Mouse (Mus musculus) limb, embryonic 12.5 days (tissue): ENCODE data around the gene Sv2b. TPM values are rescaled to one million over a fixed set of nuclear protein-coding genes. Genes with fewer than 3 reads are reported as not detected.

Experiments used
- ATAC-seq: fragments of 200-750 bp; cut with Nextera tagmentation; 2 replicates; pipeline ENCODE4 v1.8.0; 2017; ENCODE audit warnings: low read depth, moderate TSS enrichment; ENCODE audit not compliant: insufficient number of reproducible peaks, insufficient read depth, low FRiP score, low TSS enrichment
- H3K27ac ChIP-seq: fragments of 300-500 bp; sonication (generic); 2 replicates; pipeline ENCODE4 v1.5.1; 2016; ENCODE audit warnings: mild to moderate bottlenecking, moderate library complexity
- H3K27me3 ChIP-seq: fragments of 300-500 bp; sonication (generic); 2 replicates; pipeline ENCODE4 v1.6.1; 2016; ENCODE audit warnings: mild to moderate bottlenecking, moderate library complexity
- H3K36me3 ChIP-seq: fragments of 300-500 bp; sonication (generic); 2 replicates; pipeline ENCODE4 v1.6.1; 2016; ENCODE audit warnings: mild to moderate bottlenecking, moderate library complexity
- H3K4me1 ChIP-seq: fragments of 300-500 bp; sonication (generic); replicated peaks from 2 replicates; pipeline ENCODE4 v1.6.1; 2016
- H3K4me2 ChIP-seq: fragments of 300-500 bp; sonication (generic); 2 replicates; pipeline ENCODE4 v1.6.1; 2016; ENCODE audit warnings: mild to moderate bottlenecking, moderate library complexity
- H3K4me3 ChIP-seq: fragments of 300-500 bp; sonication (generic); replicated peaks from 2 replicates; pipeline ENCODE4 v1.5.1; 2016; ENCODE audit warnings: mild to moderate bottlenecking
- H3K9ac ChIP-seq: fragments of 300-500 bp; sonication (generic); replicated peaks from 2 replicates; pipeline ENCODE4 v1.6.1; 2016; ENCODE audit warnings: mild to moderate bottlenecking, moderate library complexity
- H3K9me3 ChIP-seq: fragments of 300-500 bp; sonication (generic); 2 replicates; pipeline ENCODE4 v1.6.1; 2016; ENCODE audit warnings: mild to moderate bottlenecking, moderate library complexity
- WGBS: fragments of 180-500 bp; shearing (Covaris S2); methylation state at CpG from one replicate; pipeline ENCODE4 v1.1.7; 2016; 5-methylcytosine and 5-hydroxymethylcytosine counted together
- polyA plus RNA-seq: library from polyadenylated mRNA; unstranded; fragments of >200 nt; fragmentation: Nextera tagmentation; extraction: Ambion mirVana; gene quantifications from 2 replicates; pipeline ENCODE4 v1.2.1, GENCODE M21; 2016

Sv2b gene
- polyA plus RNA-seq, 1 experiment from 2014 or later: 1.8 TPM

DNA sequence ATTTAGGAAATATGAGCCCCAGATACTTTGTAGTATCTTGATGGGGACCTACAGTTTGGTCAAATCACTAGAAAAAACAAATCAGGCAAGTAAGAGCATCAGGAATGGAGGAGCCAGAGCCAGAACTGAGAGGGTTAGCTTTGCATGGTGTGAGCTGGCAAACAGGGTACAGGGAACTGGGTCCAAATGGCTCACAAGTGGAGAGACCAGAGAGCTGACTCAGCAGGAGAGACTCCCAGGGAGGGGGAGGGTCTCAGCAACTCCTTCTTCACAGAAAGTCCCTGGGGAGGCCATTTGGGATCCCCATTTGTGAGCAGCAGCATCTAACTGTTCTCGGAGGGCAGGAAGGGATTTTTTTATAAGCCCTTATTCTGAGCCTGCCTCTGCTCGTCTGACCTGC is 18.5 kb downstream of the Sv2b start:
- Histone ChIP-seq H3K27ac (no peak overlapping the region), H3K27me3 (no peaks in the 10 kb centered on the region), H3K4me3 (no peak overlapping the region), H3K4me1 (peaks cover 16% of the 10 kb centered on the region), H3K9me3 (no peaks in the 10 kb centered on the region), H3K4me2 (no peak overlapping the region), H3K36me3 (no peaks in the 10 kb centered on the region), H3K9ac (no peak overlapping the region)
- 17% methylated on average over 2 of the region's 2 CpGs for WGBS
- no peak for ATAC-seq

DNA sequence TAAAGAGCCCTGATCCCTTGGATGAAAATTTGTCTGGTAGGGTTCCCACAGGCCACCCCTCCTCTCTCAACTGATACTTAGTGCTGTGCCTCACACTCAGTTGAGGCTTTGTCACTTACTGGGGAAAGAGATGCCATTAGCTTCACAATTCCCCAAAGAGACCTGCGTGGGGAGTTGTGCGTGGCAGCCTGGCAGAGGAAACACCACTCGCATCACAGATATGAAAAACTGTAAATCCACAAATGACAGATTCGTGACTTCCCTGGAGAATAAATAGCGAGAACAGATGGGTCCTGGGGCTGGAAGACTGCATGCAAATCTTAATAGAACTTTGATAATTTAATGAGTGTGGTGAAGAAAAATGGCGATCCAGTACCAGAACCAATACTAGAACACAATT is 21.8 kb downstream of the Sv2b start:
- ATAC-seq: no peak
- H3K27ac ChIP-seq: no peak overlapping the region
- H3K4me3 ChIP-seq: no peak overlapping the region
- H3K27me3 ChIP-seq: no peaks in the 10 kb centered on the region
- H3K9me3 ChIP-seq: no peaks in the 10 kb centered on the region
- H3K9ac ChIP-seq: no peak overlapping the region
- 84% methylated on average over 6 of the region's 6 CpGs for WGBS
- H3K4me1 ChIP-seq: peaks cover 10% of the 10 kb centered on the region
- H3K4me2 ChIP-seq: no peak overlapping the region
- H3K36me3 ChIP-seq: no peaks in the 10 kb centered on the region

DNA sequence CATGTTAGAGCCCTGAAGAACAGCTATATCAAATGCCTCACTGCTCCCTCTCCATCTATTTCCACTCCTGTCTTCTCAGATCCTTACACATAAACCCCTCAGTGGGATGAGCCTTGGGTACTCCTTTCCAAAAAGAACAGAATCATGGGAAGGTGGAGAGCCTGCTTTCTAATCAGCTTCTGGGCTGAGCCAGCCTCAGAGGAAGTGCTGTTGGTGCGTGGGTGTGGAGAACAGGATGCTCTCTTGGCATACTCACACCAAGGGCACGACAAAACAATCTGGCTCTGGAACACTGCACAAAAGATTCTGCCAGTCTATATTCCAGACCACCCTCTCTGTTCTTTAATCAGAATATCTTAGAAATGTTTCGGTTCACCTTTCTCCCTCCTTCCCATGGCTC is 26.1 kb downstream of the Sv2b start:
- no peak overlapping the region for H3K4me2 ChIP-seq
- no peak overlapping the region for H3K4me3 ChIP-seq
- no peaks in the 10 kb centered on the region for H3K36me3 ChIP-seq
- WGBS: 82% methylated on average over 3 of the region's 3 CpGs
- H3K9ac ChIP-seq: no peak overlapping the region
- ATAC-seq: no peak
- H3K4me1 ChIP-seq: no peaks in the 10 kb centered on the region
- H3K27me3 ChIP-seq: 0 out of 2 replicates have a peak, but pooled peaks cover 9% of the 10 kb centered on the region
- H3K27ac ChIP-seq: no peak overlapping the region
- no peaks in the 10 kb centered on the region for H3K9me3 ChIP-seq

DNA sequence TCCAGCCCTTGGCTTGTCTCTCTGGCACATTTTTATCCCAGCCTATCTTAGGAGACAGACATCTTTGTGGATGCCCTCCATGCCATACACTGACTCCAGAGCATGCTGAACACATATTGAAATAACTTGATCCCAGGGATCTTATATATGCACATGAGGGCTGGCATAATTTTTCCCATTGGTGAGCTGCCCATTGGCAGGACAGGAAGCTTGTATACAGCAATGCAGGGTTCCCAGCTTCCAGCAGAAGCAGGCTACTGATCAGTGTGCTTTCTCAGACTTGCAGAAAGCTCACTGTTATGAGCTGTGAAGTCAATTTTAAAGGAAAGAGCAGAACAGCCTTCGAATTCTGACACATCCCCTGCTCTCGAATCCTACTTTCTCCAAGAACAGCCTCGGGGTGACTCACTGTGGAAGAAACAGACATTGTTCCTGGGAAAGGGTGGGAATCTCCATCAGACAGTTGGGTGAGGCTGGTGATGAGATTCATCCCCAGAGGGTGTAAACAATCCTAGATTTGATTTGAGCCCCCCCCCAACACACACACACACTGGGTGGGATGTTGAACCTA is 26.9 kb downstream of the Sv2b start:
- Histone ChIP-seq H3K4me3 (no peak overlapping the region), H3K9me3 (no peaks in the 10 kb centered on the region), H3K27ac (no peak overlapping the region), H3K9ac (no peak overlapping the region), H3K4me2 (no peak overlapping the region), H3K27me3 (0 out of 2 replicates have a peak, but pooled peaks cover 9% of the 10 kb centered on the region), H3K36me3 (no peaks in the 10 kb centered on the region), H3K4me1 (no peaks in the 10 kb centered on the region)
- no peak for ATAC-seq
- 72% methylated on average over 3 of the region's 3 CpGs for WGBS

DNA sequence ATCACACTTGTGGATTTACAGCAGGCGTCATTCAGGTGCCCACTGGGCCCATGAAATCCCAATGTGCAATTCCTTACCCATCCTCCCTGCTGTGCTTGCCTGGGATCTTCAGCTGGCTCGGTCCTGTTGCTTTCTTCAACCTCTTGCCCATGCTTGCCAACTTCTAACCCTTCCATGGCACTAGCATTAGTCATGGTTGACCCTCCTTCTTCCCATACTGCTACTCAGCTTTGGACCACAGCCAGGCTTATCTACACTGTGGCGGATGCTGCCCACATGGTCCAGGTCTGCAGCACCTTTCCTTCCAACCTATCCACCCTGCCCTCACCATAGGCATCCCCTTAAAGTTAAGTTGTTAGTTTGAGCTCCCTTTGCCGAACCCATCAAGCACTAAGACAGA is 28.0 kb downstream of the Sv2b start:
- 0 out of 2 replicates have a peak, but pooled peaks cover 9% of the 10 kb centered on the region for H3K27me3 ChIP-seq
- H3K36me3 ChIP-seq: no peaks in the 10 kb centered on the region
- ATAC-seq: no peak
- H3K9ac ChIP-seq: no peak overlapping the region
- no peak overlapping the region for H3K4me2 ChIP-seq
- H3K4me1 ChIP-seq: no peaks in the 10 kb centered on the region
- no peak overlapping the region for H3K27ac ChIP-seq
- H3K9me3 ChIP-seq: no peaks in the 10 kb centered on the region
- no peak overlapping the region for H3K4me3 ChIP-seq
- WGBS: 80% methylated on average over 4 of the region's 4 CpGs

DNA sequence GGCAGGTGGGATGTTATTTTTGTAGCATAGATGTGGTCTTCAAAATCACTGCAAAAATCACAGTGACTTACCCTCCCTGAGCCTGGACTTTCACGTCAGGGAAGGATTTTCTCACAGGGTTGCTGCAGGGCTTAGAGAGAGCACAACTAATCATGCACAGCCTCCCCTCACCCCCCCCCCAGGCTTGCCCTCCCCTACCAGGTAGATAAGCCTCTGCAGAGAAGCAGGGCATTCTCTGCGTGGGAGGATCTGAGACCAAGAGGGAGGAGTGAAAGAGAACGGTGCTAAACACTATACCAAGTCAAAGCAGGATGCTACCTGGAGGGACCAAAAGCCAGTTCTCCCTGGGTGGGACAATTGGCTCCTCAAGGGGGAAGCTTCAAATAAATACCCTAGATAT is 31.2 kb downstream of the Sv2b start:
- H3K27me3 ChIP-seq: 0 out of 2 replicates have a peak, but pooled peaks cover 9% of the 10 kb centered on the region
- no peaks in the 10 kb centered on the region for H3K36me3 ChIP-seq
- H3K9me3 ChIP-seq: no peaks in the 10 kb centered on the region
- no peak overlapping the region for H3K4me2 ChIP-seq
- H3K27ac ChIP-seq: no peak overlapping the region
- H3K4me3 ChIP-seq: no peak overlapping the region
- no peak overlapping the region for H3K9ac ChIP-seq
- 19% methylated on average over 3 of the region's 3 CpGs for WGBS
- ATAC-seq: no peak
- H3K4me1 ChIP-seq: no peaks in the 10 kb centered on the region

DNA sequence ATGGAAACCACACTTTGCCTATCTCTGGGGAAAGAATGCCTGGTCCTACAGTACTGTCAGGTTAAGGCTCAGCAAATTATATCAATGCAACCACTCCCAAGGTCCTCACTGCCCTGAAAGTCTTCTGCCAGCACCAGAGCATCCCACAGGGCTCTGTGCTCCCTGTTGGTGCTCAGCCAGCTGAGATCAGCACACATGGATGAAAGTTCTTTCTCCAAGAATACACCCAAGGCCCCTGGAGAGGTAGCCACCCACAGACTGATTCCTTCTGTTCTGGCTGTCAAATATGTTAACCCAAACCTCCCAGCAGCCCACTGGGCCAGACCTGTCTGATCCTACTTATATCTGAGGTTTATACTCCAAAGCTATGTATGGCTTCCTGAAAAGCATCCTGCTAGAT is 32.3 kb downstream of the Sv2b start:
- Histone ChIP-seq H3K4me3 (no peak overlapping the region), H3K27ac (no peak overlapping the region), H3K36me3 (no peaks in the 10 kb centered on the region), H3K9me3 (no peaks in the 10 kb centered on the region), H3K27me3 (0 out of 2 replicates have a peak, but pooled peaks cover 9% of the 10 kb centered on the region), H3K9ac (no peak overlapping the region), H3K4me1 (no peaks in the 10 kb centered on the region), H3K4me2 (no peak overlapping the region)
- ATAC-seq: no peak

DNA sequence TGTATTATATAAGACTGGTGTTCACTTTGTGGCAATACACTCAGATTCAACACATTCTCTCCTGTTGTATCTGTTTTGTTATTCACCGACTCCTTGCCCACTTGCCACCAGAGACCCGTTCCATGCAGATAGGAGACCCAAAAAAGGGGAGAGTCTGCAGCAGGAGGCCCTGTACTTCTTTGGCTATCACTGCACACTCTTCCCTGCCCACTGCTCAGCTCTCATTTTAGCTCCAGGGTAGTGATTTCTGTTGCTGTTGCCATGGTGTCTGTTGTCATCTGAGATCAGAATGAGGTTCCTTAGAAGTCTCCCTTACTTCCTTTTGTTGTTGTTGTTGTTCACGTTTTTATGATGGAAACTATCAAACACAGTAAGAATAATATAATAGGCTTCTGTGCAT is 34.5 kb downstream of the Sv2b start:
- no peak overlapping the region for H3K4me2 ChIP-seq
- no peak overlapping the region for H3K4me3 ChIP-seq
- H3K27ac ChIP-seq: no peak overlapping the region
- no peaks in the 10 kb centered on the region for H3K36me3 ChIP-seq
- no peak overlapping the region for H3K9ac ChIP-seq
- WGBS: 71% methylated on average over 3 of the region's 3 CpGs
- no peaks in the 10 kb centered on the region for H3K27me3 ChIP-seq
- no peak for ATAC-seq
- H3K9me3 ChIP-seq: no peaks in the 10 kb centered on the region
- no peaks in the 10 kb centered on the region for H3K4me1 ChIP-seq

DNA sequence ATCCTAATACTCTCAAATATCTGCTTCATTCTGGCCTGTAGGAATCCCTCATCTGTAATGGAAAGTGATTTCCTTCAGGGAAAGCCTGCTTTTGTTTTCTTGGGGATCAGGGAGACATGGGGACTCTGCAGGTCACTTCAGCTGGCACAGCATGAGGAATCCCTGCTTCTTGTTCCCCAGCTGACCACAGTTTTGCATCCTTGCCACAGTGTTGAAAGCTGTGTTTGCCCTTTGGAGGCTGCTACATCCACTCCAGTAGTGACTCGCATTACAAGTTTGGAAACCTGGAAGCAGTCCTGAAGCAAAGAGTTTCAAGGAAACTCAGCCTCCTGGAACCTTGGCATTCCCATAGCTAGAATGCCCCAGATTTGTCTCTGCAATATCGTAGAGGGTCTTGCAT is 35.4 kb downstream of the Sv2b start:
- Histone ChIP-seq H3K36me3 (no peaks in the 10 kb centered on the region), H3K9ac (no peak overlapping the region), H3K27ac (no peak overlapping the region), H3K4me3 (no peak overlapping the region), H3K9me3 (no peaks in the 10 kb centered on the region), H3K27me3 (no peaks in the 10 kb centered on the region), H3K4me2 (no peak overlapping the region), H3K4me1 (no peaks in the 10 kb centered on the region)
- WGBS: 79% methylated on average over 2 of the region's 2 CpGs
- no peak for ATAC-seq

DNA sequence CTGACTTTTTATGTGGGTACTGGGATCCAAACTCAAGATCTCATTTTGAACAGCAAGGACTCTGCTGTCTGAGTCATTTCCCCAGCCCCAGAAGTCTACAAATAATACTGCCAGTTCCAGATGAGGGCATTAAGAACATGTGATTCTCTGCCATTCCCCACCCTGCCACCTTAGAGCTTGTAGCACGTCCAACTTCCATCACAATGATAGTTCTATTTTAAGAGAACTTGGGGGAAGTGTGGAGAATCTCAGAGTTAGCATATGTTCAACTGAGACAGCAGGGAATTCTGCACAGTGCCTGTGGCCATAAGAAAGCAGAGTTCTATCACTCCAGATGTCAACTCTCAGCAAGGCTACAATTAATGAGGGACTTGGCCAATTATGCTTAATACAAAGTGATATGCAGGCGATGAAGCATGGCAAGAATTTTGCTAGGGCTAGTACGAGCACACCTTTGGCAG is 37.1 kb downstream of the Sv2b start:
- H3K36me3 ChIP-seq: no peaks in the 10 kb centered on the region
- no peaks in the 10 kb centered on the region for H3K9me3 ChIP-seq
- no peaks in the 10 kb centered on the region for H3K4me1 ChIP-seq
- WGBS: 52% methylated on average over 3 of the region's 3 CpGs
- H3K9ac ChIP-seq: no peak overlapping the region
- no peak overlapping the region for H3K27ac ChIP-seq
- H3K4me3 ChIP-seq: no peak overlapping the region
- H3K4me2 ChIP-seq: no peak overlapping the region
- ATAC-seq: no peak
- no peaks in the 10 kb centered on the region for H3K27me3 ChIP-seq

DNA sequence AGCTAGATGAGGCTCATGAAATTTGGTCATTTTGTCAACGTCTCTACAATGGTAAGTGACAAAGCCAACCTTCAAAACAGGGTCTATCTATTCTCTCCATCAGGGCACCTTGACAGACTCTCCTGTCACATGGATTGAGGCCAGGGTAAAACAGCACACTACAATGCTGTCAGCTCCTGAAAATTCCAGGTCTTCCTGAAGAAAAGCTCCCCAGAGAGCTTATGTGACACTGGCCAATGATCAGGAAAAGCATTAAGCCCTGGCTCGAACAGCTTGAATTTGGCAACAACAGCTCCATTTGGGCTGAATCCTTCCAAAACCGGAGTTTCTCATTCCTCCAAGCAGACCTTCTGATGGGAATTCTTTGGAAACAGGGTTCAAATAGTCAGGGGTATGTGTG is 37.8 kb downstream of the Sv2b start:
- Histone ChIP-seq H3K9ac (no peak overlapping the region), H3K4me3 (no peak overlapping the region), H3K27me3 (no peaks in the 10 kb centered on the region), H3K36me3 (no peaks in the 10 kb centered on the region), H3K9me3 (no peaks in the 10 kb centered on the region), H3K4me1 (no peaks in the 10 kb centered on the region), H3K4me2 (no peak overlapping the region), H3K27ac (no peak overlapping the region)
- WGBS: 85% methylated on average over 3 of the region's 3 CpGs
- no peak for ATAC-seq

DNA sequence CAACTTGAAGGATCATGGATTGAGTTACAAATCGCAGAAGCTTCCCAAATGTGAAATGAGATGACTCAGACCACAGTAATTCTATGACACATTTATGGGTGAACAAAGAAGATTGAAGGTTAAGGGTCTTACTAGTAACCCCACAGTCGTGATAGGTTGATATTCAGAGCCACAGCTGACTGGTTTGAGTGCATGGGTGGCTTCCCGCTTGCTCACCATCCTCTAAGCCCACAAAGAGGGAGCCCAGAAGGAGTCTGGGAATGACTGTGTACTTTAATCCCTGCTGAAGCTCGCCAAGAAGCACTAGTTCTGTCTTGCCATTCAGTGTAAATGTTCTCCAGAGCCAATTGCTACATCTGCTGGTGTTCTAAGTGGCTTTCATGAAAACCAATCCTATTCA is 41.8 kb downstream of the Sv2b start:
- ATAC-seq: no peak
- H3K9ac ChIP-seq: no peak overlapping the region
- H3K9me3 ChIP-seq: no peaks in the 10 kb centered on the region
- H3K4me1 ChIP-seq: no peaks in the 10 kb centered on the region
- H3K36me3 ChIP-seq: no peaks in the 10 kb centered on the region
- no peak overlapping the region for H3K4me3 ChIP-seq
- no peaks in the 10 kb centered on the region for H3K27me3 ChIP-seq
- H3K27ac ChIP-seq: no peak overlapping the region
- 75% methylated on average over 4 of the region's 4 CpGs for WGBS
- no peak overlapping the region for H3K4me2 ChIP-seq
